Mouse (Mus musculus) heart, embryonic 16.5 days (tissue): ENCODE data around the gene Fbxo21. TPM values are rescaled to one million over a fixed set of nuclear protein-coding genes. Genes with fewer than 3 reads are reported as not detected.

ENCODE experiments used
- ATAC-seq: fragments of 200-750 bp; cut with Nextera tagmentation; replicated peaks from 2 replicates; pipeline ENCODE4 v1.8.0; 2017; ENCODE audit warnings: moderate number of reproducible peaks; ENCODE audit not compliant: insufficient read depth, low FRiP score; ENCODE audit errors: extremely low read depth
- H3K27ac ChIP-seq: fragments of 300-500 bp; sonication (generic); 2 replicates; pipeline ENCODE4 v1.5.1; 2014; ENCODE audit warnings: mild to moderate bottlenecking, low read length, control low read depth, moderate library complexity
- H3K27me3 ChIP-seq: fragments of 300-500 bp; sonication (generic); 2 replicates; pipeline ENCODE4 v1.6.1; 2014; ENCODE audit warnings: low read length, mixed read lengths; ENCODE audit not compliant: control insufficient read depth, insufficient read depth
- H3K36me3 ChIP-seq: fragments of 300-500 bp; sonication (generic); 2 replicates; pipeline ENCODE4 v1.6.1; 2014; ENCODE audit not compliant: control insufficient read depth, insufficient read depth
- H3K4me1 ChIP-seq: fragments of 300-500 bp; sonication (generic); 2 replicates; pipeline ENCODE4 v1.6.1; 2014; ENCODE audit warnings: low read length, mixed read lengths; ENCODE audit not compliant: control insufficient read depth, insufficient read depth
- H3K4me2 ChIP-seq: fragments of 300-500 bp; sonication (generic); 2 replicates; pipeline ENCODE4 v1.6.1; 2014; ENCODE audit warnings: low read depth, mild to moderate bottlenecking, control low read depth, low read length
- H3K4me3 ChIP-seq: fragments of 300-500 bp; sonication (generic); 2 replicates; pipeline ENCODE4 v1.5.1; 2014; ENCODE audit warnings: mild to moderate bottlenecking, control low read depth, low read length
- H3K9ac ChIP-seq: fragments of 300-500 bp; sonication (generic); 2 replicates; pipeline ENCODE4 v1.6.1; 2014; ENCODE audit warnings: low read length, control low read depth
- H3K9me3 ChIP-seq: fragments of 300-500 bp; sonication (generic); replicated peaks from 2 replicates; pipeline ENCODE4 v1.6.1; 2016; ENCODE audit warnings: low read length; ENCODE audit not compliant: control insufficient read depth
- WGBS: fragments of 180-500 bp; shearing (Covaris S2); extraction: QIAGEN DNeasy Blood & Tissue Kit; methylation state at CpG from one replicate; pipeline ENCODE4 v1.1.7; 2014; 5-methylcytosine and 5-hydroxymethylcytosine counted together
- polyA plus RNA-seq: library from polyadenylated mRNA; unstranded; fragments of >200 nt; fragmentation: Nextera tagmentation; extraction: Ambion mirVana; gene quantifications from 2 replicates; pipeline ENCODE4 v1.2.1, GENCODE M21; 2015

Gene Fbxo21
- polyA plus RNA-seq = 51.5 and 53.1 TPM in 2 replicates

DNA sequence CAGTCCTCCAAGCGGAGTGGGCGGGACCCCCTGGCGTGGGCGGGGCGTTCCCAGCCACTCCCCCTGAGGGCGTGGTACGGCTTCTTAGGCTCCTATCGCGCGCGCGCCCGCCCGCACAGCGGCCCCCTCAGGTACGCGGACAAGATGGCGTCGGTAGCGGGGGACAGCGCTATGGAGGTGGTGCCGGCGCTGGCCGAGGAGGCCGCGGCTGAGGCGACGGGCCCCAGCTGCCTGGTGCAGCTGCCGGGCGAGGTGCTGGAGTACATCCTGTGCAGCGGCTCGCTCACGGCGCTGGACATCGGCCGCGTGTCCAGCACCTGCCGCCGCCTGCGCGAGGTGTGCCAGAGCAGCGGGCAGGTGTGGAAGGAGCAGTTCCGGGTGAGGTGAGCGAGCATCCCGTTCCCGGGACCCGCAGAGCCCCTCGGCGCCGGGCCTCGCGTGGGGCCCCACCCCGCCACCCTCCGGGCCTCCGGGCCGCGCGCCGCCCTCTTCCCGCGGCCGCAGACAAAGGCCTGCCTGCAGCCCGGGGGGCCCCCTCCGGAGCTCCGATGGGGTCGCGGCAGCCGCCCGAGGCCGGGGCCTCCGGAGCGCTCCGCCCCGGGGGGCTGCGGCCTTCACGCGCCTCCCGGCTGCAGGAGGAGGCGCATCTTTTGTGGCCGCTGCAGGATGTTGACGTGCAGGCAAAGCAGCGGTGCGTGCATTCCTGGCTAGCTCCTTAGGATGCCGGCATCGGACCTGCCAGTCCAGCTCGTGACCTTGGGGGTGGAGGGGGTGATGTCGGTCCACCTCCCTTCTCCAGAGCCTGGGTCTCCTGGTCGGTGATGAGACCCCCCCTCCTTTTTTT lies at the start of gene Fbxo21:
Gene Fbxo21 (plus strand): TSS at position 74 of the 844 bp plus-strand sequence.
- peak within 1 kb of the TSS; percentile 93 for H3K9ac ChIP-seq
- peak within 1 kb of the TSS; percentile 91 for H3K4me3 ChIP-seq
- peak within 1 kb of the TSS; percentile 76 for H3K27ac ChIP-seq
- under 1% methylated on average over 82 of the region's 88 CpGs for WGBS
- peaks cover 18% of the 10 kb centered on the region for H3K36me3 ChIP-seq
- H3K9me3 ChIP-seq = 0 out of 2 replicates have a peak, but pooled peaks cover 2% of the 10 kb centered on the region
- H3K27me3 ChIP-seq = no peaks in the 10 kb centered on the region
- ATAC-seq = peak; percentile 97
- H3K4me1 ChIP-seq = peaks cover 18% of the 10 kb centered on the region
- peak within 1 kb of the TSS; percentile 90 for H3K4me2 ChIP-seq

DNA sequence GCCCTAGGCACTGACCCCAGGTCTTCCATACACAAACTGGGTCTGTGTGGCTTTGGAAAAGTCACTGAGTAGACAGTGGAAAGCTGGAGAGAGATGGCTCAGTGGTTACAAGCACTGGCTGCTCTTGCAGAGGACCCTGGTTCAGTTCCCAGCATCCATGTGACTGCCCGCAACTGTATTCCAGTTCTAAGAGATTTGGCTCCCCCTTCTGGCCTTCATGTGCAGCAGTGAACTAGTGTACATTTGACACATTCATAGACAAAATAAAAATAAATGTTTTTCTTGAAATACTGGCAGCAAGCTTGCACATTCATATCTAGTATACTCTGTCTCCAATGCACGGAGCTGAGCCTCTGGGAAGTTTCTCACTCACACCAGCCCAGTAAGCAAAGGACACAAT lies 48.0 kb upstream of the Fbxo21 start:
- 89% methylated on average over 2 of the region's 2 CpGs for WGBS
- Histone ChIP-seq H3K9ac (no peak overlapping the region), H3K4me1 (no peaks in the 10 kb centered on the region), H3K9me3 (peaks cover 3% of the 10 kb centered on the region; the same call in 1 of the 2 replicates), H3K4me2 (no peak overlapping the region), H3K27ac (no peak overlapping the region), H3K27me3 (peaks cover 6% of the 10 kb centered on the region; the same call in 1 of the 2 replicates), H3K4me3 (no peak overlapping the region), H3K36me3 (no peaks in the 10 kb centered on the region)
- ATAC-seq = no peak

DNA sequence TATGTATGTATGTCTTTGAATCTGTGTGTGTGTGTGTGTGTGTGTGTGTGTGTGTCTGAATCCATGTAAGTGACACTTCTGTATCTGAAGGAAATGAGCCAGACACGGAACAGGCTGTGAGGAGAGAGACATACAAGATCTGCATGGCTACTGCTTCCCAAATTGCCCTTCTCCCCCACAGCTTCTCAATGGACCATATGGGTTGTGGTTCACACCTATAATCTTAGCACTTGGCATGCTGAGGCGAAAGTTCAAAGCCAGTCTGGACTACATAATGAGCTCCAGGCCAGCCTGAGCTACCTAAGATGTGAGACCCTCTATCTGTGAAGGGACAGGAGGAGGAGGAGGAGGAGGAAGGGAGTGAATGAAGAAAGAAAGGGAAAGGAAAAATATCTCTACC lies 44.3 kb upstream of the Fbxo21 start:
- WGBS = 50% methylated on average over 2 of the region's 2 CpGs
- no peak for ATAC-seq
- no peaks in the 10 kb centered on the region for H3K4me1 ChIP-seq
- H3K27ac ChIP-seq = no peak overlapping the region
- no peaks in the 10 kb centered on the region for H3K36me3 ChIP-seq
- peaks cover 11% of the 10 kb centered on the region for H3K27me3 ChIP-seq
- no peak overlapping the region for H3K4me2 ChIP-seq
- no peak overlapping the region for H3K9ac ChIP-seq
- no peak overlapping the region for H3K4me3 ChIP-seq
- H3K9me3 ChIP-seq = peaks cover 3% of the 10 kb centered on the region; the same call in 1 of the 2 replicates

DNA sequence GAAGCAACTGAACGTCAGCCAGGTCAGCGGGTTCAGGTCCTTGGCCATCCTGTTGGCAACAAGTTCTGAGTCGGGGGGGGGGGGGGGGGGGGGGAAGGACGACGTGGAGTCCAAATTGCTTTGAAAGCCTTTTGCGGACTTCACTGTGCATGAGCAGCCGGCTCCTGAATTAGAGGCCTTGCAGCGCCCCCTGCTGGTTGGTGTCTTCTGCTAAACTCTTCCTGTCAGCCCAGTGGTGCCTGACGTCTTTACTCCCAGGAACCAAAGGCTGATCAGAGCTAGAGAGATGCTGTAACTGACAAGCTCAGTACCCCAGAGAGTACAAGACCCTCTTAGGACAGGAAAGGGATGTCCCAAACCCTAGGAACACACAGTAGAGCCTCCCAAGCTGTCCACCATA lies 43.7 kb upstream of the Fbxo21 start:
- ATAC-seq = 0 out of 2 replicates have a peak, but pooled peaks have one; percentile 6
- Histone ChIP-seq H3K4me2 (no peak overlapping the region), H3K9ac (no peak overlapping the region), H3K36me3 (no peaks in the 10 kb centered on the region), H3K27me3 (peaks cover 11% of the 10 kb centered on the region), H3K27ac (no peak overlapping the region), H3K9me3 (peaks cover 3% of the 10 kb centered on the region; the same call in 1 of the 2 replicates), H3K4me1 (no peaks in the 10 kb centered on the region), H3K4me3 (no peak overlapping the region)
- WGBS = 1% methylated on average over 8 of the region's 9 CpGs

DNA sequence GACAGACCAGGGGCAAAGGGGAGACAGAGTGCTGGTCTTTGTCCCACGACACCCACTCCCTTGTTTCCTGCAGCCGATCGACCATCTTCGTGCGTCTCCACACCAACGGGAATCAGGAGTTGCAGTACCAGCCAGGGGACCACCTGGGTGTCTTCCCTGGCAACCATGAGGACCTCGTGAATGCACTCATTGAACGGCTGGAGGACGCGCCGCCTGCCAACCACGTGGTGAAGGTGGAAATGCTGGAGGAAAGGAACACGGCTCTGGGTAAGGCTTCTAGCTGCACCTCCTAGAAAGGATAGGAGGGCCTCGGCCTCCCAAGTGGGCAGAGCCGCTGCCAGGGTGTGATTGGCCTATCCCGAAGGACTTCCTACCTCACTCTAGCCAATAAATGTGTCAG lies 40.2 kb upstream of the Fbxo21 start:
- no peaks in the 10 kb centered on the region for H3K36me3 ChIP-seq
- H3K27me3 ChIP-seq = peaks cover 11% of the 10 kb centered on the region
- no peak overlapping the region for H3K4me3 ChIP-seq
- H3K4me1 ChIP-seq = no peaks in the 10 kb centered on the region
- H3K4me2 ChIP-seq = no peak overlapping the region
- H3K9me3 ChIP-seq = no peaks in the 10 kb centered on the region
- 56% methylated on average over 16 of the region's 16 CpGs for WGBS
- ATAC-seq = no peak
- no peak overlapping the region for H3K27ac ChIP-seq
- no peak overlapping the region for H3K9ac ChIP-seq

DNA sequence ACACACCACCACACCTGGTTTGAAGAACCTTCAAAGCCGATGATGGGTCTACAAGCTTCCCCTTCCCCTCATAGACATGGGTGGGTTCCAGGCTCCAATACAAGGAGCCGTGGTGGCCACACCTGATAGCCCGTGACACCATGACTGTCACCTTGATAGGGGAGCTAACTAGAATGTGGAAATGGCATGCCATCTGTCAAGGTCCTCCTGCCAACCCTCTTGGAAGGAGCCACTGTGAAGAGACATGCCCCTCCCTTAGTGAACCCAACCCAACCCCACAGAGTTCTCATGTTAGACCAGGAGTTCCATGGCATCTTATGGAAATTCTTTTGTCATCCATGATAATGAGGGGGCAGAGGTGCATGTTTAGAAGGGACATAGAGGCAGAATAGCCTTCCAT lies 39.3 kb upstream of the Fbxo21 start:
- Histone ChIP-seq H3K4me3 (no peak overlapping the region), H3K9me3 (no peaks in the 10 kb centered on the region), H3K4me2 (no peak overlapping the region), H3K27me3 (peaks cover 6% of the 10 kb centered on the region), H3K4me1 (no peaks in the 10 kb centered on the region), H3K36me3 (no peaks in the 10 kb centered on the region), H3K9ac (no peak overlapping the region), H3K27ac (no peak overlapping the region)
- no peak for ATAC-seq
- 83% methylated on average over 3 of the region's 3 CpGs for WGBS

DNA sequence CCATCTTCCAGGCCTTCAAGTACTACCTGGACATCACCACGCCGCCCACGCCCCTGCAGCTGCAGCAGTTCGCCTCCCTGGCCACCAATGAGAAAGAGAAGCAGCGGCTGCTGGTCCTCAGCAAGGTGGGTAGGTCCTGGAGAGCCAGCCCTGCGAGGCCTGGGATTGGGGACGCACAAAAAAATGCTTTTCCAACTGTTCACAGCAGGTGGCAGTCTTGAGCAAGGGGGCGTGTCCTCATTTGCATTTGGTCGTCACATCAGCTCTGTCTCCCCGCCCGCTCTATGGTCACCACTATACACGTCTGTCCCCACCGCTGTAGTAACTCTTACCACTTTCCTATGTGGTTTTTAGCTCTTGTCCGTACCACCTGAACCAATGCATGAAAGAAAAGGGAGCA lies 38.3 kb upstream of the Fbxo21 start:
- peak overlapping the region; percentile 62 for H3K4me2 ChIP-seq
- peak; percentile 74; the same call in 1 of the 2 replicates for ATAC-seq
- peaks cover 5% of the 10 kb centered on the region for H3K27me3 ChIP-seq
- 12% methylated on average over 14 of the region's 14 CpGs for whole genome bisulfite sequencing
- H3K4me1 ChIP-seq = no peaks in the 10 kb centered on the region
- no peak overlapping the region for H3K9ac ChIP-seq
- H3K9me3 ChIP-seq = no peaks in the 10 kb centered on the region
- H3K4me3 ChIP-seq = peak overlapping the region; percentile 39
- no peaks in the 10 kb centered on the region for H3K36me3 ChIP-seq
- no peak overlapping the region for H3K27ac ChIP-seq

DNA sequence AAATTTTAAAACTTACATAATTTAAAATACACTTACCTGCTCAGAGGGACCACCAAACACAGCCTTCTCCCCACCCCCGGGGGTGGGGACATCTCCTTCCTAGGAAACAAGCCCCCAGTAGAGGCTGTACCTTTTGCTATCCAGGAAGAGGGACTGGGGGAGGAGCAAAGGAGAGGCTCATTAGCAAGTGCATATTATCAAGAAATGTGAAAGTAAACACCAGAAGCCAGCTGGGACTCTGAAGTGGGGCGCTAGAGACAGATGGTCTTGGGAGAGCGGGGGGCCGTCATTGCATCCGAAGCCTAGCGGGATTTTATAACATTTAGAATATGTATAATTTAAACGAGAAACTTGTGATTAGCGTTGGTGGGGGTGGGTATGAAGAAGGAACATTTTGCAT lies 37.1 kb upstream of the Fbxo21 start:
- peaks cover 5% of the 10 kb centered on the region for H3K27me3 ChIP-seq
- no peak overlapping the region for H3K4me2 ChIP-seq
- no peaks in the 10 kb centered on the region for H3K9me3 ChIP-seq
- H3K36me3 ChIP-seq = no peaks in the 10 kb centered on the region
- H3K4me3 ChIP-seq = no peak overlapping the region
- ATAC-seq = no peak
- H3K9ac ChIP-seq = no peak overlapping the region
- H3K27ac ChIP-seq = no peak overlapping the region
- no peaks in the 10 kb centered on the region for H3K4me1 ChIP-seq
- 74% methylated on average over 8 of the region's 8 CpGs for WGBS

DNA sequence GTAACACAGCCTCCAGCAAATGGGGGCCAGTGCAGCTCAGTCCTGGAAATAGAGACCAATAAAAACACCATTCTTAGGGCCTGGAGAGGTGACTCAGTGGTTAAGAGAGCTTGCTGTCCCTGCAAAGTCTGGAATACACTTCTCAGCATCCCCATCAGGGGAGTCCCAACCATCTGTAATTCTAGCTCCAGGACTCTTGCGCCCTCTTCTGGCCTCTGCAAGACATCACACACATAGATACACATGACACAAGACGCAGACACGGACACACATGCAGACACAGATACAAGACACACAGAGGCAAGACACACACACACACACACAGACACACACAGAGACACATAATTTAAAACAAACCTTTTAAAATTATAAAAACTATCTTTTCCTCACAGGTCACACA lies 35.0 kb upstream of the Fbxo21 start:
- no peaks in the 10 kb centered on the region for H3K27me3 ChIP-seq
- no peak overlapping the region for H3K27ac ChIP-seq
- no peak overlapping the region for H3K9ac ChIP-seq
- no peak overlapping the region for H3K4me3 ChIP-seq
- H3K36me3 ChIP-seq = no peaks in the 10 kb centered on the region
- no peaks in the 10 kb centered on the region for H3K4me1 ChIP-seq
- ATAC-seq = no peak
- 73% methylated on average over 3 of the region's 3 CpGs for WGBS
- no peaks in the 10 kb centered on the region for H3K9me3 ChIP-seq
- no peak overlapping the region for H3K4me2 ChIP-seq
